In the genomic region with DNA sequence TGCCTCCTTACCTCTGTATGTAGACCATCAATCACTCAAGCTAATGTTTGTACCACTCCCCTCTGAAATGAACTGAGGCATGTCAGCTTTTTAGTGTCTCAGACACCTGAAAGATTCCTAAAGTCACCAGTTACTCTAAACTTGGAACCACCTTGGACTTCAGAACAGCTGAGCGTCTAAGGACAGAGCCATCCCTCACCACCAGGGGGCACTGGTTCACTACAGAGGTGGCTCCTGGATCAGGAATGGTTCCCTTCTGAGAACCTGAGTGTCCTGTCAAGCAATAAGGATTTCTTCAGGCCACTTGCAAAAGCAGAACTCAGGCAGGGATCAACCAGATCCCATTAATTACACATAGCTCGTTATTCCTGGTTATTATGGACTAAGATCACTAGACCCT, we compare ENCODE assay signal across 9 mouse cellular contexts. TPM values are rescaled to one million over a fixed set of nuclear protein-coding genes. Genes with fewer than 3 reads are reported as not detected.
DNase-seq lines count a peak whose midpoint lies in the region; ATAC-seq and TF ChIP-seq lines count a peak whose summit lies in the region.
"Had no signal": no experiment of that assay in that cellular context is flagged by ENCODE, and none has a peak within 500 bp of the region (broad histone marks: within the 10 kb centered on the region; RNA-seq: fewer than 3 reads in every experiment).

No protein-coding gene starts in this region.

- ATAC-seq in Patski, result no peak
- ATAC-seq in liver, embryonic 15.5 days (ENCODE audit: insufficient read depth), result peak; percentile 34; the same call in 1 of the 2 replicates

- CTCF ChIA-PET in Patski (lab: Charles Lee), result interaction anchor here (0.8 to 1.9 kb wide), 20 partner anchors 11 to 375 kb away, joined by 3 to 6 read pairs (median 3); no protein-coding TSS in a partner anchor

- whole genome bisulfite sequencing in liver, embryonic 15.5 days (ENCODE audit: insufficient replicate concordance), result 3% methylated on average over 2 of the region's 2 CpGs

- no peak overlapping the region for H3K4me2 ChIP-seq in liver, embryonic 15.5 days

- DNase-seq in B cell, adult 2 months, result peak; percentile 87 to 88
- DNase-seq in Patski (ENCODE audit: low read depth, low spot score), result peak; percentile 46
- DNase-seq in cerebellum, postnatal 14 days, result peak; percentile 87 to 95
- DNase-seq in gastrocnemius, postnatal 10 days, result peak; percentile 91
- DNase-seq in kidney, postnatal 10 days, result peak; percentile 93
- peak; percentile 78 for DNase-seq in ovary, postnatal 36 days (ENCODE audit: low spot score)
- DNase-seq in thymus, postnatal 14 days, result peak; percentile 81

- in situ Hi-C loops in Patski (cut with MboI; ENCODE audit: low pct_unique_long_range_greater_than_20kb), result loop anchor here (5.0 kb wide), 1 partner anchor 367 kb away; no protein-coding TSS in a partner anchor

- no peaks in the 10 kb centered on the region for H3K9me3 ChIP-seq in liver, embryonic 15.5 days (replicated peaks)

- TF ChIP-seq CTCF in Patski (IDR thresholded peaks at IDR 0.05), result peak; percentile 98

- H3K36me3 ChIP-seq in liver, embryonic 15.5 days (replicated peaks), result no peaks in the 10 kb centered on the region

- H3K9ac ChIP-seq in liver, embryonic 15.5 days, result no peak overlapping the region

- H3K4me1 ChIP-seq in liver, embryonic 15.5 days (replicated peaks), result peaks cover 9% of the 10 kb centered on the region; the same call in 1 of the 2 replicates

- POLR2A ChIA-PET in Patski (lab: Charles Lee), result no interaction called here

- H3K4me3 ChIP-seq in liver, embryonic 15.5 days (replicated peaks), result no peak overlapping the region

- no peaks in the 10 kb centered on the region for H3K27me3 ChIP-seq in Patski
- no peaks in the 10 kb centered on the region for H3K27me3 ChIP-seq in liver, embryonic 15.5 days

- no peak overlapping the region for H3K27ac ChIP-seq in liver, embryonic 15.5 days (replicated peaks)

RNA-seq across cellular contexts. Expression of gene Pom121, which starts 5.9 kb away (rescaled TPM):
- 33.2 TPM for polyA plus RNA-seq in Patski (2021)
- total RNA-seq in gastrocnemius, postnatal 10 days (2021), result 10 to 100 TPM; 11.5 to 14.9 TPM
- polyA plus RNA-seq in liver, embryonic 15.5 days (2015; fragmentation: Nextera tagmentation; extraction: Ambion mirVana), result 5.5 and 5.8 TPM in 2 replicates

RNA-seq across cellular contexts. Expression of gene Nsun5, which starts 30.5 kb away (rescaled TPM):
- 28.7 TPM for polyA plus RNA-seq in Patski (2021)
- total RNA-seq in gastrocnemius, postnatal 10 days (2021), result 10 to 100 TPM in 1 of 2 experiments, 1 to 10 TPM in 1; 9.6 to 12.1 TPM
- polyA plus RNA-seq in liver, embryonic 15.5 days (2015; fragmentation: Nextera tagmentation; extraction: Ambion mirVana), result 16.1 and 16.4 TPM in 2 replicates

RNA-seq across cellular contexts. Expression of gene Trim50, which starts 47.1 kb away (rescaled TPM):
- not detected for polyA plus RNA-seq in Patski (2021)
- total RNA-seq in gastrocnemius, postnatal 10 days (2021), result not detected
- polyA plus RNA-seq in liver, embryonic 15.5 days (2015; fragmentation: Nextera tagmentation; extraction: Ambion mirVana), result not detected in 2 replicates
- polyA plus RNA-seq: gonadal fat pad, adult 2 months had no signal

RNA-seq across cellular contexts. Expression of gene Fkbp6, which starts 50.4 kb away (rescaled TPM):
- not detected for polyA plus RNA-seq in Patski (2021)
- total RNA-seq in gastrocnemius, postnatal 10 days (2021), result not detected
- polyA plus RNA-seq in liver, embryonic 15.5 days (2015; fragmentation: Nextera tagmentation; extraction: Ambion mirVana), result 0.09 TPM in 1 of 2 replicates, not detected in the other
- polyA plus RNA-seq: gonadal fat pad, adult 2 months had no signal
